Mouse (Mus musculus): ENCODE data around the gene Unc93a.
"Not testable (repeated sequence)": the region's sequence is repeated elsewhere in the genome, so short reads cannot be mapped to it uniquely, and the experiment has no call there.

The Unc93a gene

GRCm38 (mm10) chr17:13069227-13069626 is 62.4 kb downstream of the Unc93a start:
- DNase-seq (ENCODE audit: low spot score in 2 of 2): not testable (repeated sequence)

- DNase-seq (ENCODE audit: low spot score in 2 of 2): not testable (repeated sequence)
Observed at GRCm38 (mm10) chr17:13067864-13068385, 63.7 kb downstream of the Unc93a start.

- DNase-seq (ENCODE audit: low spot score in 2 of 2): not testable (repeated sequence)
Observed at GRCm38 (mm10) chr17:13062882-13063281, 68.7 kb downstream of the Unc93a start.

- DNase-seq (ENCODE audit: low spot score in 2 of 2): not testable (repeated sequence)
Observed at GRCm38 (mm10) chr17:13060804-13061203, 70.8 kb downstream of the Unc93a start, which contains the start of gene Tcp10b. Tcp10b (plus strand) TSS chr17:13061104.

All from spleen, postnatal 4 days (tissue).